Mouse (Mus musculus): ENCODE measurements around the gene Adgra1.

Gene Adgra1

DNA sequence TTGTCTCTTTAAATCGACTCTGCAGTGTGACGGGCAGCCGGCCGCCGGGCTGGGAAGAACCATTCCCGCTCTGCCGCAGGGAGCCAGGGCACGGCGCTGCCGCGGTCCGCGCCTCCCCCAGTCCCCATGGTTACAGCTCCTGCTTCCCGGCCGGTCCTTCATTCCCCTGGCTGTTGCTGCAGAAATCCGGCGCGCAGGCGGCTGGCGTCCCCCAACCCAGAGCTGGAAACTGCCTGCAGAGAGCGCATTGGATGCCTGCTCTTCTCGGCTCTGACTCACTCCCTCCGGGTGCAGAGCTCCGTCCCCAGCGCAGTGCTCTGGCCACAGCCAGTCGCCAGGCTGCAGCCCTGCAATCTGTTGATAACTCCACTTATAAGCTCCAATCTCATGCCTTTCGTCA, at the start of gene Adgra1:
Gene Adgra1, plus strand, starts transcription at position 139 of the 400 bp plus-strand sequence.
- peak; percentile 74 for DNase-seq

- no peak for DNase-seq
Observed at GRCm38 (mm10) chr7:139787382-139787781, 46.6 kb upstream of the Adgra1 start.

GRCm38 (mm10) chr7:139788927-139789326, 45.0 kb upstream of the Adgra1 start:
- DNase-seq: no peak

DNA sequence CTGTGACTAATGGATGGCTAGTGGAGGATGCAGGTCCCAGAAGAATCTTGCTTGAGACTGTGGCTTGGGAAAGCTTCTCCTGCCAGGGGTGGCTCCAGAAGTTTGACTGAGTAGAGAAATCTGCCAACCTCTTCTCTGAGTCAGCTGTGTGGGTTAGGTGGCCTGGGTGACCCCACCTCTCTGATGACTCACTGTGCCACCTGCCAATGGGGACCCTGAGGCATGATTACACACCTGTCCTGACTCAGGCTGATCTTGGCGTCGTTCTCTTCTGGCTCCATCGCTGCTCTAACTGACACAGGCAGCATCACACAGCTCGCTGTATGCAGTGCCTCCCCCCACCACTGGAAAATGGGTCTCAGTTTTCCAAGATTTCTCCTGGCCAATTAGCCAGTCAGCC, 44.3 kb upstream of the Adgra1 start:
- DNase-seq: no peak

GRCm38 (mm10) chr7:139791601-139792000, 42.4 kb upstream of the Adgra1 start:
- DNase-seq: no peak

GRCm38 (mm10) chr7:139795004-139795605, 38.9 kb upstream of the Adgra1 start:
- DNase-seq: no peak

GRCm38 (mm10) chr7:139797186-139798109, 36.5 kb upstream of the Adgra1 start:
- no peak for DNase-seq

DNA sequence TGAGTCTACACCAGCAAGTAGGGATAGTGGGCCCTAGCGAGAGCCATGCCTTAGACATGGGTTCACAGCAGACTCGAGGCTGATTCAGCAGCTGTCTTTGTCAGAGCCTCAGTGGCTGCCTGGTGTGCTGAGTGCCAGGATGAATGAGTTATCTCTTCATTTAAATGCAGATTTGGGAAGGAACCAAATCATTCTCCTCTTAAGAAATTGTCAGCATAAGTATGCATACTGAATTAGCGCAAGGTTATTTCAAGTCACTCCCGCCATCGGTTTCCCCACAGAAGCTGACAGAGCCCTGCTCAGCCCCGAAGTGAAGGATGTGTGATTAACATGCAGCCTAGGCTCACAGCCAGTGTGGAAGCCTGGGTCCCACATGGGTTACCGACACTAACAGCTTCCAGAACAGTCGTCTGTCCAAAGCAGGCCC, 27.8 kb upstream of the Adgra1 start:
- no peak for DNase-seq

DNA sequence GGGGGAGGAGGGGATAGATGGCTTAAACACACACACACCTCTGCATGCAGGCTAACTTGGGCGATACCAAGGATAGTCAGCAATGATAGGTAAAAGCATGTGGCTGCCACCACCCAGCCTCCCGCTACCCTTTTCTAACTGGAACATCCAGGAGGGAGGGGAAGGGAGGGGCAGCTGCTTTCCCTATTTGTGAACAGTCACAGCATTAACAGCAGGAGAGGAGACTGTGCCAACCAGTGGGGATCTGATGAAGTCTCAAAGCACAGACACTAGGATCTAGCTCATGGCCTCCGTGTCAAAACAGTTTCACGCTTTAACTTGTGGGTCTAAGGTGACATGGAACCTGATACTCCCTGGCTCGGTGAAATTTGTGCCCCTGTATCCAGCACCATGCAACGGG, 23.9 kb upstream of the Adgra1 start:
- no peak for DNase-seq

DNA sequence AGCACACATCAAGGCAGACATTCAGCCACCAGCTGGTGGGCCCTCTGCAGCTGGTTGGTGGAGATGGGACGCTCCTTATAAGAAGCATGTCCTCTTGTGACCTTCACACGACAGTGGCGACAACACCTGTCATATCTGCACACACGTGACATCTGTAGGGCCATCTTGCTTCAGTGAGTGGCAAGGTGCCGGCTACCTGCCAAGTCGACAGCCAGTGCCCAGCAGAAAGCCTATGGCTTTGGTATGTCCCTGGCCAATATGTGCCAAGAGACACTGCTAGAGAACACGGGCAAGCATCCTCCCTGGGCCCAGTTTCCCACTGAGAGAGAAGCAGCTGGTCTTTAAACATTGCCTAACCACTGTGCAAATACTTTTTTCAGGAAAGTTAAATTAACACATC, 22.3 kb upstream of the Adgra1 start:
- DNase-seq: no peak

- DNase-seq: no peak
Observed at GRCm38 (mm10) chr7:139813577-139814207, 20.3 kb upstream of the Adgra1 start.

DNA sequence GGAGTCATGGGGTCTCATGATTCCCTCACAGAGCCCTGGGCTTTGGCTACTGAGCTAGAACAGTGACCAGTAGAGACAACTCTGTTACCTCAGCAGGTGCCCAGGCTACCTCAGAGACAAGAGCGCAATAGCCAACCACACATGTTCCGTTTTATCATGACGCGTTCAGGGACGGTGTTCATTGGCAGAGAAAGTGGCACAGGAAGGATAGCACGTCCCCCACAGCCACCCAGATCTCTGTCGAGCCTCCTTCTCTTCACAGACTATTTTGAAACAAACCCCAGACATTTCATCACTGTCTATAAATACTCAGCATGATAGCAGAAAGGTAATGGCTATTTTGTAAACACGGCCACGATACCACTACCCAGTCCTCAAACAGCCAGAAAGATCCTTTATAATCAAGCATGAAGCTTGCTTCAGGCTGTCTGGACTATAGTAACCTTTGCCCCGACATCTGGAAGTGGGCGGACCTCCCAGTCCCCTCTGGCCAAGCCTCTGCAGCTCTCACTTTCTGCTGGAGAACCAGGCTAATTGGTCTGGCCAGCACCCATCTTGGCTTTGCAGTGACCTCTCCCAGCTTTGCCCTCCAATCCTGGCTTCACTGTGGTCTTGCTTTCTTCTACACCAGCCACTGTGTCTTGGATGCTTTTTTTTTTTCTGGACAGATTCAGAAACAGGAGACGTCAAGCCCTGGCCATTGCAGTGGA, 11.5 kb upstream of the Adgra1 start:
- DNase-seq: no peak

GRCm38 (mm10) chr7:139827687-139828086, 6.3 kb upstream of the Adgra1 start:
- DNase-seq: no peak

- DNase-seq: no peak
Observed at GRCm38 (mm10) chr7:139833532-139833931, 442 bp upstream of the Adgra1 start.

DNA sequence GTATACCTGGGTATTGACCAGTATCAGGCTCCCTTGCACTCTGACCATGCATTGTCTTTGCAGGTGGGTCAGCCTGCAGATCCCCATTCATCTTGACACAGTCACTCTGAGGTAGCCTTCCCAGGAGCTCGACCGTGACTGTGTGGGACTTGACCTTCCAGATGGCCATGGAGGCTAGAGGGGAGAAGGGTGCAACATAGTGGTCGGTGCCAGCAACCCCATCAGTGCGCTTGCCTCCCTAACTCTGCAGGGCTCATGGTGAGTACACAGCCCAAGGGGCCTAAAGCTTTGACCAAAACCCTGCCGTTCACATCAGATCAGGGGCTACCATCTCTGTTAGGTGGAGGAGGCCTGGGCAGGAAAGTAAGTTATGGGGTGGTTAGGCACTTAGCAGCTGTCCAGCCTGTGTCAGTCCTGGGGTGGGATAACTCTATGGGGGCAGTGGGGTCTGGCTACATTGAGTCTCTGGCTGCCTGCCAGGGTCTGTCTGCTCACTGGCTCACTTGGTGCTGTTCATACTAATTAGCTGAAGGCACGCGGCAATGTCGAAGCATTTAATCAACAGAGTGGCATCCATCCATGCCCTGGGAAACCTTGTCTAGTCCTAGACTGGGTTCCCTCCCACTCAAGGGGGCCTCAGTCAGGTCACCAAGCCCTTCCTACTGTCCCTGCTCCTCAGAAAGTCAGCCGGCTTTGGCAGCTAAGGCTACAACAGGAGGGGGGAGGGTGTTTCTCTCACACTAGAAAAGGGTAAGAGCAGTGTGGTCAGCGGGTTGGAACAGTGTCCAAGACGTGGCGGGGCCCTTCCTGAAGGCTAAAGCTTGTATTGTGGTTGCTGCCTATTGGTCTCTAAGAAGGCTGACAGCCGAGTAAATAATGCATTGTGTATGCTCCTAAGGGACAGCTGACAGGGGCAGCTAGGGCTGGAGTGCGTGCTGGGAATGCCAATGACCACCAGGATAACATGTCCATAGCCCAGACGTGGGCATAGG, 1.5 kb downstream of the Adgra1 start:
- DNase-seq: peak; percentile 16

DNA sequence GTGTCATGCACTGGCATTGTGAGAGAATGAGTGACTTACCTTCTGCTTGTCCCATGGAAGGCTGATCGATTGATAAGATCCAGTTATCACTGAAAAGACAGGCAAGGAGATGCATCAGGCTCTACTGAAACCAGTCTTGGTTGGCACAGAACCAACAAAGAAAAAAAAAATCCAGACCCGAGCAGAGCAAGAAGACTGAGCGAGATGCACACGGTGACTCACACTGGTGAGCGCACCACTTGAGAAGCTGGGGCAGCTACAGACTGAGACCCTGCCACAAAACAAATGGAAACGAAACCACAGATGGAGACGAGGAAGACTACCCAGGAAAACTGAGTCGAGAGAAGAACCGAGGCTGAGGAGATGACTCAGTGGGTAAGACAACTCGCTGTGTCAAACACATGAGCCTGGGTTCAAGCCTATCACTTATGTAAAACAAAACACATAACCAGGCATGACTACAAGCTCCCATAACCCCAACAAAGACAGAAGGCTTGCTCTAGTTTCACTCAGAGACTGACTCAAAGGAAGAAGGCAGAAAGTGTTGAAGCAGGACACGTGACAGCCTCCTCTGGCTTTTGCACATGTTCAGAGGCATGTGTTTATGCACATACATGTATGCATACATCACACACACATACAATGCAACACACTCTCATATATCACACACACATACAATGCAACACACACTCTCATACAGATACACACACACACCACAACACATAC, 6.6 kb downstream of the Adgra1 start:
- no peak for DNase-seq

DNA sequence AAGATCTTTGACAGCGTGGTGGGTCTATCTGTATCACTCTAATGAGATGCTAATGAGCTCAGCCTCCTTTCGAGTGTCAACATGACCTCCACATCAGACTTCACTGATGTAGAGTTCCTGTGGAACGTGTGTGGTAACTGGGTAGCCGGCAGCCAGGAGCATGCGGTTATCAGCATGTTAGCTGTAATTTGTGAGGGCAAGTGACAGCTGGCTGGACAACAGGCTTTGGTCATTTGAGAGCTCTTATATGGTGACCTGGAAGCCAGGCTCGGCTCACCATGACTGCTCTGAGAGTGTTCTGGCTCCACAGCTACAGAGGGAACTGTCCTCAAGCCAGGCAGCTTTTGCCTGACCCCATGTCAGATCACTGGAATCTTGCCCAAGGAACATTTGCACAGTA, 8.4 kb downstream of the Adgra1 start:
- DNase-seq: no peak

DNA sequence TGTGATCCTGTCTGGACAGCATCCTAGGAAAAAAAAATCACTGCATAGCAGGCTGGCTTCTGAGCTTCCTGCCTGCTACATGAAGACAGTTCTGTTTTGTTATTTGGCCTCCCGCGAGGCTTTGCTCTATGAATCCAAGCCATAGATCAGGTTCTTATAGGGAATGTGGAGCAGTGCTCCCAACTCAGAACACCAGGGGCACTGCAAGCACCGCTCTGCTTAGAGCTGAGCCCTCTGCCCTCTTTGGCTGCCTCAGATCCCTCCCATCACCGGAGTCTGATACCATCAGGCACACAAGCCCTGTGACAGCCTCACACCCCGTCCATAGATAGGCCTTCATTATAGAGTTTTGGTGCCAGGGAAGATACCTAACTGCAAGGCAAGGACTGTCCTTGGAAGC, 9.2 kb downstream of the Adgra1 start:
- no peak for DNase-seq

DNA sequence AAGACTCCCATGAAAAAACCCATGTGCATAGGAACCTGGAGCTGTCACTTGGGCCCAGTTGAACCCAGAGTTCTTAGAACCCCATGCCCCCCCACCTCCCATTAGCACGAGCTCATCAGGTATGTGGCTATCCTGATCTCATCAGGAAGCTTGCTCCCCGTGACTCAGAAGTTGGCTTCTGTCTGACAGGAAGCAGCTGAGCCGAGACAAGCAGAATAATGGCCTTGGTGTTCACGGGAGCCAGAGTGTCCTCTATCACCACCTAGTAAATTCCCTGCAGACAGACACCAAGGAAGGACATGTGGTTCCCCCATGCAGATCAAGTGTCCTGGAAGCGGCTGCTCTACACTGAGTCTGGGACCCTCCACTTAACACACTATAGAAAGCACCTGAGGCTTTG, 9.8 kb downstream of the Adgra1 start:
- no peak for DNase-seq

DNA sequence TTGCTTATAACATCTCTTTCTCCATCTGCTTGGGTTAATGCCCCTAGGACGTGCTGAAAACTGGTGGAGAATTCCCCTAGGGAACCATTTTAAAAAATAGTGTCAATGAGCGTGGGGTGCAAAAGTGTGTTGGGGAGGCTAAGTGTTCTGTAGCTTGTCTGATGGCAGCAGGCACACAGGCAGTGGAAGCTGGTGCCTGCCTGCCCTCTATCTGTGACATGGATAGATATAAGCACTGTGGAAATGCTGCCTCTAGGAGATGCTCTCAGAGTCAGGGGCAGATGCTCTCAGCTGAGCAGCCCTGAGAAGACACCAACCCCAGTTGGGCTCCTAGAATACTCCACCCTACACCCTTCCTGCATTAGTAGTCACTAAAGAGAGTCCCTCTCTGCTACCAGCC, 11.1 kb downstream of the Adgra1 start:
- no peak for DNase-seq

DNA sequence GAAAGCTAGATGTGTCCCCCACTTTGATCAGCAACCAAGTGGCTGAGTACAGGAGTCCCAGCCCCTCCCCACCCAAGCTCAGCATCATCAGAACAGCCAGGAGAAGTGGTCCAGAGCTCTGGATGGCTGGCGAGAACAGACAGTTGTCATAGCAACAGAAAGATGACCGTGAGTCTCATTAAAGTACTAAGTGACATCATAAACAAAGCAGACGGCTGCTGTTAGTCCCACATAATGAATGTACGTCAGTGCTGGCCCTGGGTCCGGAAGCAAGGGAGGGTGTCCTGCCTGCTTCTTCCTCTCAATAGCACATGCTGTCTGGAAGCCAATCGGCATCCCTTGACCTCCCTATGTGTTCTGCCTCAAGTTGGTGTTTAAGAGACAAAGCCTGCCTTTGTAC, 16.2 kb downstream of the Adgra1 start:
- DNase-seq: no peak
